In the genomic region with DNA sequence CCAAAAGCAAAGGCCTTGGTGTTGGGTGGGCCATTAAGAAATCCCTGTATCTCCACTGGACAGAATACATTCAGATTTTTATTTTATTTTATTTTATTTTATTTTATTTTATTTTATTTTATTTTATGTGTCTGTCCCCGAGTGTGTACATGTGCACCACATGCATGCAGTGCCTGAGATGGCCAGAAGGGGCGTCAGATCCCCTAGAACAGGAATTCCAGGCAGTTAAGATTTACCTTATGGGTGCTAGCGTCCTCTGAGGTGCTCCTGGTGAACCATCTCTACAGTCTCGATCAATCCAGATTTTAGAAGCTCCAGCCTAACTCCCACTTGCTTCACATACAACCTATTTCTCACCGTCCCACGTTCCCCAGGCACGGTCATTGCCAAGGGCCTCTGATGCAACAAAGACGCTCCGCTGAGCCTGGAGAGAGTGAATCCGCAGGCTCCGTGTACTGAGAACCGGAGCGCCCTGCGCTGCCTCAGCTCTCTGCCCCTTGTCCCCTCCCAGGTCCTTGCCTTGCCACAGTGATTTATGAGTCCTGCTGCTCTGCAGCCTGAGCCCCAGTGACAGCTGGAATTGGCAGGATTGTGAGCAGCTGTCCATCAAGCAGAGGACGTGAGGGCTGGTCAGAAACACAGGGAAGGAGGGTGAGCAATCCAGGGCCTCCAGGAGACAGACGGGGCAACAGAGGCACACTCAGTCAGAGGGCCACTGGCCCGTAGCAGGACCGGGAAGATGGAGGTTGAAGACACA, we compare ENCODE assay signal across 1 mouse cellular context.
TF ChIP-seq lines count a peak whose summit lies in the region.

No protein-coding gene starts in this region.

TF ChIP-seq in MEL, 35 proteins besides CTCF, POLR2A, EP300 and RAD21:
- TF ChIP-seq TCF12 (IDR thresholded peaks at IDR 0.05; ENCODE audit: low read depth, low read length) (no peak), MYC (IDR thresholded peaks at IDR 0.05; ENCODE audit: low read depth, low read length) (no peak), UBTF (IDR thresholded peaks at IDR 0.05; ENCODE audit: borderline replicate concordance, insufficient read depth, low read depth, low read length) (no peak), ZC3H11A (IDR thresholded peaks at IDR 0.05; ENCODE audit: low read depth, low read length) (no peak), NRF1 (IDR thresholded peaks at IDR 0.05; ENCODE audit: insufficient read depth, low read depth, low read length, poor library complexity, severe bottlenecking) (no peak), MEF2A (IDR thresholded peaks at IDR 0.05; ENCODE audit: extremely low read depth, insufficient replicate concordance, low read depth, low read length, poor library complexity, severe bottlenecking) (no peak), POLR2AphosphoS5 (IDR thresholded peaks at IDR 0.05; ENCODE audit: borderline replicate concordance, low read depth, low read length) (no peak), POLR2AphosphoS2 (IDR thresholded peaks at IDR 0.05; ENCODE audit: low read length) (no peak), JUND (IDR thresholded peaks at IDR 0.05; ENCODE audit: low read depth, low read length) (no peak), GABPA (IDR thresholded peaks at IDR 0.05; ENCODE audit: low read depth, low read length) (no peak)
